Mouse (Mus musculus): ENCODE measurements at regions not wholly inside any gene's neighbourhood (a gene's known extent, or its start where the extent isn't known, plus 50 kb on each side); places are given as distances from the start of the nearest gene placed in this dataset.
"Not testable (repeated sequence)": the region's sequence is repeated elsewhere in the genome, so short reads cannot be mapped to it uniquely, and the experiment has no call there.

GRCm38 (mm10) chr10:6182400-6182799, 260.2 kb upstream of the Rgs17 start:
- H3K9me3 ChIP-seq (ENCODE audit: control insufficient read depth, low read length): no peaks in the 10 kb centered on the region
- ATAC-seq (ENCODE audit: low read depth): no peak
- no peaks in the 10 kb centered on the region for H3K27me3 ChIP-seq (ENCODE audit: control insufficient read depth, insufficient read depth, low read depth, low read length)
- no peak overlapping the region for H3K27ac ChIP-seq (ENCODE audit: low read length)
- H3K4me1 ChIP-seq (replicated peaks; ENCODE audit: control insufficient read depth, insufficient read depth, low read length): no peaks in the 10 kb centered on the region
- WGBS: 67% methylated on average over 5 of the region's 5 CpGs
- H3K9ac ChIP-seq (ENCODE audit: low read length): no peak overlapping the region
- no peak overlapping the region for H3K4me3 ChIP-seq (ENCODE audit: low read length)
- H3K36me3 ChIP-seq (ENCODE audit: control insufficient read depth, insufficient read depth, low read length): no peaks in the 10 kb centered on the region
- no peak overlapping the region for H3K4me2 ChIP-seq (ENCODE audit: low read depth, low read length)

GRCm38 (mm10) chr10:6164311-6164710, 242.1 kb upstream of the Rgs17 start:
- not testable (repeated sequence) for H3K9me3 ChIP-seq (ENCODE audit: control insufficient read depth, low read length); H3K4me1 ChIP-seq (replicated peaks; ENCODE audit: control insufficient read depth, insufficient read depth, low read length); ATAC-seq (ENCODE audit: low read depth); H3K27ac ChIP-seq (ENCODE audit: low read length); H3K9ac ChIP-seq (ENCODE audit: low read length); H3K36me3 ChIP-seq (ENCODE audit: control insufficient read depth, insufficient read depth, low read length); H3K4me3 ChIP-seq (ENCODE audit: low read length); H3K27me3 ChIP-seq (ENCODE audit: control insufficient read depth, insufficient read depth, low read depth, low read length); H3K4me2 ChIP-seq (ENCODE audit: low read depth, low read length)
- 19% methylated on average over 1 of the region's 1 CpGs for WGBS

GRCm38 (mm10) chr10:6156941-6157340, 234.7 kb upstream of the Rgs17 start:
- no peak overlapping the region for H3K9ac ChIP-seq (ENCODE audit: low read length)
- no peak for ATAC-seq (ENCODE audit: low read depth)
- no peak overlapping the region for H3K4me3 ChIP-seq (ENCODE audit: low read length)
- no peak overlapping the region for H3K27ac ChIP-seq (ENCODE audit: low read length)
- WGBS: 61% methylated on average over 6 of the region's 6 CpGs
- H3K9me3 ChIP-seq (ENCODE audit: control insufficient read depth, low read length): no peaks in the 10 kb centered on the region
- no peak overlapping the region for H3K4me2 ChIP-seq (ENCODE audit: low read depth, low read length)
- no peaks in the 10 kb centered on the region for H3K36me3 ChIP-seq (ENCODE audit: control insufficient read depth, insufficient read depth, low read length)
- no peaks in the 10 kb centered on the region for H3K27me3 ChIP-seq (ENCODE audit: control insufficient read depth, insufficient read depth, low read depth, low read length)
- no peaks in the 10 kb centered on the region for H3K4me1 ChIP-seq (replicated peaks; ENCODE audit: control insufficient read depth, insufficient read depth, low read length)

GRCm38 (mm10) chr10:6134091-6134490, 211.9 kb upstream of the Rgs17 start:
- no peaks in the 10 kb centered on the region for H3K36me3 ChIP-seq (ENCODE audit: control insufficient read depth, insufficient read depth, low read length)
- no peak overlapping the region for H3K4me2 ChIP-seq (ENCODE audit: low read depth, low read length)
- H3K4me3 ChIP-seq (ENCODE audit: low read length): no peak overlapping the region
- no peaks in the 10 kb centered on the region for H3K27me3 ChIP-seq (ENCODE audit: control insufficient read depth, insufficient read depth, low read depth, low read length)
- H3K27ac ChIP-seq (ENCODE audit: low read length): no peak overlapping the region
- no peak for ATAC-seq (ENCODE audit: low read depth)
- H3K4me1 ChIP-seq (replicated peaks; ENCODE audit: control insufficient read depth, insufficient read depth, low read length): no peaks in the 10 kb centered on the region
- no peak overlapping the region for H3K9ac ChIP-seq (ENCODE audit: low read length)
- H3K9me3 ChIP-seq (ENCODE audit: control insufficient read depth, low read length): no peaks in the 10 kb centered on the region

- H3K9ac ChIP-seq (ENCODE audit: low read length); ATAC-seq (ENCODE audit: low read depth); H3K9me3 ChIP-seq (ENCODE audit: control insufficient read depth, low read length); H3K27ac ChIP-seq (ENCODE audit: low read length); H3K4me3 ChIP-seq (ENCODE audit: low read length); H3K27me3 ChIP-seq (ENCODE audit: control insufficient read depth, insufficient read depth, low read depth, low read length); H3K36me3 ChIP-seq (ENCODE audit: control insufficient read depth, insufficient read depth, low read length); H3K4me2 ChIP-seq (ENCODE audit: low read depth, low read length); H3K4me1 ChIP-seq (replicated peaks; ENCODE audit: control insufficient read depth, insufficient read depth, low read length): not testable (repeated sequence)
Measured at GRCm38 (mm10) chr10:6124423-6124822, 202.2 kb upstream of the Rgs17 start.

- no peak overlapping the region for H3K9ac ChIP-seq (ENCODE audit: low read length)
- no peaks in the 10 kb centered on the region for H3K27me3 ChIP-seq (ENCODE audit: control insufficient read depth, insufficient read depth, low read depth, low read length)
- 56% methylated on average over 7 of the region's 7 CpGs for WGBS
Measured at GRCm38 (mm10) chr10:6114883-6115622, 192.9 kb upstream of the Rgs17 start.

More at GRCm38 (mm10) chr10:6114883-6115622, 192.9 kb upstream of the Rgs17 start:
- peak; percentile 67; the same call in 1 of the 2 replicates for ATAC-seq (ENCODE audit: low read depth)
- H3K4me2 ChIP-seq (ENCODE audit: low read depth, low read length): no peak overlapping the region
- no peaks in the 10 kb centered on the region for H3K36me3 ChIP-seq (ENCODE audit: control insufficient read depth, insufficient read depth, low read length)
- no peak overlapping the region for H3K4me3 ChIP-seq (ENCODE audit: low read length)
- no peaks in the 10 kb centered on the region for H3K9me3 ChIP-seq (ENCODE audit: control insufficient read depth, low read length)
- no peaks in the 10 kb centered on the region for H3K4me1 ChIP-seq (replicated peaks; ENCODE audit: control insufficient read depth, insufficient read depth, low read length)
- no peak overlapping the region for H3K27ac ChIP-seq (ENCODE audit: low read length)
